Mouse (Mus musculus): ENCODE measurements at regions not wholly inside any gene's neighbourhood (a gene's known extent, or its start where the extent isn't known, plus 50 kb on each side); places are given as distances from the start of the nearest gene placed in this dataset.

GRCm38 (mm10) chr10:45957686-45958085 lies 380.1 kb downstream of the Hace1 start:
- TF ChIP-seq POLR2A (IDR thresholded peaks at IDR 0.05; ENCODE audit: insufficient read depth, low read depth, low read length) = no peak
- no peak for TF ChIP-seq CTCF (IDR thresholded peaks at IDR 0.05)
- TF ChIP-seq EP300 (IDR thresholded peaks at IDR 0.05; ENCODE audit: insufficient read depth, low read depth, low read length) = no peak

Data from heart, adult 2 months (tissue).